Mouse (Mus musculus) CH12.LX (cell line): ENCODE results near the gene Hmga1b. TPM values are rescaled to one million over a fixed set of nuclear protein-coding genes. Genes with fewer than 3 reads are reported as not detected.

ENCODE experiments used
- DNase-seq: peaks from one replicate; pipeline ENCODE4 v3.0.0-alpha.2; 2013; ENCODE audit errors: extremely low read depth
- H3K27ac ChIP-seq: 2 replicates; pipeline ENCODE4 v1.5.1; 2012; ENCODE audit warnings: low read depth, mild to moderate bottlenecking, control low read depth, moderate library complexity; ENCODE audit not compliant: insufficient read depth
- H3K27me3 ChIP-seq: replicated peaks from 2 replicates; pipeline ENCODE3; 2012; ENCODE audit warnings: inconsistent platforms
- H3K36me3 ChIP-seq, 2 experiments: replicated peaks in 1 of 2; 2 replicates each; pipeline versions ENCODE3 to v1.6.1; 2012; ENCODE audit warnings: inconsistent platforms in 1 of 2, low read length in 1 of 2, mild to moderate bottlenecking in 1 of 2, mixed read lengths in 1 of 2, moderate library complexity in 1 of 2; ENCODE audit not compliant: control insufficient read depth in 1 of 2, insufficient read depth in 1 of 2
- H3K4me1 ChIP-seq, 2 experiments: 2 replicates each; pipeline ENCODE4 v1.6.1; 2012; ENCODE audit warnings: inconsistent platforms in 1 of 2, moderate library complexity in 1 of 2; ENCODE audit not compliant: insufficient read depth in 2 of 2, control insufficient read depth in 1 of 2
- H3K4me2 ChIP-seq: 2 replicates; pipeline ENCODE4 v1.6.1; 2012; ENCODE audit warnings: low read depth, mild to moderate bottlenecking, control low read depth; ENCODE audit not compliant: poor library complexity, insufficient read depth, severe bottlenecking
- H3K4me3 ChIP-seq, 3 experiments: fragments of 150-350 bp in 1 of 3; sonication (generic) in 1 of 3; replicated peaks in 1 of 3; 2 replicates each; pipeline versions ENCODE3 to v1.5.1; 2011 to 2012; ENCODE audit warnings: low read depth in 2 of 3, low read length in 2 of 3, mild to moderate bottlenecking in 2 of 3, moderate library complexity in 2 of 3, control low read depth in 1 of 3, improper control_type of control experiment in 1 of 3, inconsistent platforms in 1 of 3, mixed read lengths in 1 of 3; ENCODE audit not compliant: poor library complexity in 1 of 3
- H3K79me2 ChIP-seq: replicated peaks from 2 replicates; pipeline ENCODE4 v1.6.1; 2012; ENCODE audit warnings: mild to moderate bottlenecking, moderate library complexity; ENCODE audit not compliant: control insufficient read depth, poor library complexity, insufficient read depth, severe bottlenecking; ENCODE audit errors: extremely low read depth
- H3K9ac ChIP-seq: 2 replicates; pipeline ENCODE4 v1.6.1; 2012; ENCODE audit warnings: low read depth, mild to moderate bottlenecking, control low read depth, moderate library complexity; ENCODE audit not compliant: insufficient read depth
- H3K9me3 ChIP-seq: replicated peaks from 2 replicates; pipeline ENCODE3; 2012; ENCODE audit warnings: low read length, inconsistent platforms, mixed read lengths
- CHD1 ChIP-seq: IDR thresholded peaks from 2 replicates; pipeline ENCODE4 v1.6.1; 2012; ENCODE audit warnings: low read depth, low read length, improper control_type of control experiment, inconsistent platforms
- CHD2 ChIP-seq: IDR thresholded peaks from 2 replicates; pipeline ENCODE4 v1.6.1; 2011; ENCODE audit warnings: low read length, improper control_type of control experiment
- CTCF ChIP-seq, 2 experiments: IDR thresholded peaks in 1 of 2; conservative IDR thresholded peaks in 1 of 2; 2 replicates each; pipeline ENCODE4 v1.5.1; 2011 to 2012; ENCODE audit warnings: low read depth in 2 of 2, low read length in 2 of 2, improper control_type of control experiment in 1 of 2, inconsistent platforms in 1 of 2, mild to moderate bottlenecking in 1 of 2, moderate library complexity in 1 of 2
- ETS1 ChIP-seq: conservative IDR thresholded peaks from 2 replicates; pipeline ENCODE4 v1.6.1; 2012; ENCODE audit warnings: low read depth, mild to moderate bottlenecking, inconsistent platforms, low read length, improper control_type of control experiment, moderate library complexity
- GABPA ChIP-seq: IDR thresholded peaks from 2 replicates; pipeline ENCODE4 v1.6.1; 2012; ENCODE audit warnings: low read depth, low read length, improper control_type of control experiment, inconsistent platforms; ENCODE audit not compliant: insufficient replicate concordance
- HCFC1 ChIP-seq: IDR thresholded peaks from 2 replicates; pipeline ENCODE4 v1.6.1; 2012; ENCODE audit warnings: low read depth, mild to moderate bottlenecking, inconsistent platforms, low read length, improper control_type of control experiment
- JUN ChIP-seq: IDR thresholded peaks from 2 replicates; pipeline ENCODE4 v1.6.1; 2011; ENCODE audit warnings: low read depth, mild to moderate bottlenecking, low read length, improper control_type of control experiment, moderate library complexity; ENCODE audit not compliant: insufficient read depth
- MAFK ChIP-seq: IDR thresholded peaks from 2 replicates; pipeline ENCODE4 v1.6.1; 2011; ENCODE audit warnings: low read length, improper control_type of control experiment; ENCODE audit not compliant: insufficient replicate concordance
- MAX ChIP-seq: IDR thresholded peaks from 2 replicates; pipeline ENCODE4 v1.6.1; 2011; ENCODE audit warnings: low read length, improper control_type of control experiment
- MXI1 ChIP-seq: IDR thresholded peaks from 2 replicates; pipeline ENCODE4 v1.6.1; 2011; ENCODE audit warnings: mild to moderate bottlenecking, low read depth, low read length, improper control_type of control experiment
- MYC ChIP-seq: IDR thresholded peaks from 2 replicates; pipeline ENCODE4 v1.6.1; 2011; ENCODE audit warnings: low read depth, mild to moderate bottlenecking, improper control_type of control experiment, low read length
- POLR2A ChIP-seq: IDR thresholded peaks from 2 replicates; pipeline ENCODE4 v1.6.1; 2011; ENCODE audit warnings: low read depth, mild to moderate bottlenecking, improper control_type of control experiment, low read length
- ZKSCAN1 ChIP-seq: IDR thresholded peaks from 2 replicates; pipeline ENCODE4 v1.6.1; 2012; ENCODE audit warnings: low read depth, inconsistent platforms, low read length, improper control_type of control experiment, borderline replicate concordance
- ZMIZ1 ChIP-seq: IDR thresholded peaks from 2 replicates; pipeline ENCODE4 v1.6.1; 2012; ENCODE audit warnings: low read depth, mild to moderate bottlenecking, inconsistent platforms, low read length, improper control_type of control experiment
- ZNF384 ChIP-seq: IDR thresholded peaks from 2 replicates; pipeline ENCODE4 v1.6.1; 2012; ENCODE audit warnings: low read depth, low read length, improper control_type of control experiment, inconsistent platforms
- dilution Hi-C: fragments of 300-500 bp; cut with MboI; formaldehyde crosslinking; loops from 2 replicates; pipeline ENCODE4 v1.14.3; 2020; ENCODE audit warnings: low sequenced_read_pairs; ENCODE audit not compliant: extremely low pct_unique_long_range_greater_than_20kb, extremely low pct_ligation_motif_present
- in situ Hi-C: fragments of 300-500 bp; cut with MboI; formaldehyde crosslinking; loops from 3 replicates; pipeline ENCODE4 v1.14.3; 2019; ENCODE audit warnings: low sequenced_read_pairs, low pct_ligation_motif_present, low pct_unique_long_range_greater_than_20kb, mixed read lengths
- polyA plus RNA-seq: library from polyadenylated mRNA; unstranded; fragments of >175 nt; gene quantifications from 2 replicates; pipeline ENCODE4 v1.2.1, GENCODE M21; 2012; ENCODE audit warnings: low read depth; ENCODE audit not compliant: insufficient read length
- total RNA-seq, 2 experiments: library from RNA; depleted of rRNA; stranded (reverse); fragments of 300-350 nt in 1 of 2; fragments of >200 nt in 1 of 2; gene quantifications; 2 replicates each; pipeline ENCODE4 v1.2.3; 2012 to 2014

Hmga1b gene
- total and polyA plus RNA-seq, 3 experiments: 126 to 414 (median 167) TPM

DNA sequence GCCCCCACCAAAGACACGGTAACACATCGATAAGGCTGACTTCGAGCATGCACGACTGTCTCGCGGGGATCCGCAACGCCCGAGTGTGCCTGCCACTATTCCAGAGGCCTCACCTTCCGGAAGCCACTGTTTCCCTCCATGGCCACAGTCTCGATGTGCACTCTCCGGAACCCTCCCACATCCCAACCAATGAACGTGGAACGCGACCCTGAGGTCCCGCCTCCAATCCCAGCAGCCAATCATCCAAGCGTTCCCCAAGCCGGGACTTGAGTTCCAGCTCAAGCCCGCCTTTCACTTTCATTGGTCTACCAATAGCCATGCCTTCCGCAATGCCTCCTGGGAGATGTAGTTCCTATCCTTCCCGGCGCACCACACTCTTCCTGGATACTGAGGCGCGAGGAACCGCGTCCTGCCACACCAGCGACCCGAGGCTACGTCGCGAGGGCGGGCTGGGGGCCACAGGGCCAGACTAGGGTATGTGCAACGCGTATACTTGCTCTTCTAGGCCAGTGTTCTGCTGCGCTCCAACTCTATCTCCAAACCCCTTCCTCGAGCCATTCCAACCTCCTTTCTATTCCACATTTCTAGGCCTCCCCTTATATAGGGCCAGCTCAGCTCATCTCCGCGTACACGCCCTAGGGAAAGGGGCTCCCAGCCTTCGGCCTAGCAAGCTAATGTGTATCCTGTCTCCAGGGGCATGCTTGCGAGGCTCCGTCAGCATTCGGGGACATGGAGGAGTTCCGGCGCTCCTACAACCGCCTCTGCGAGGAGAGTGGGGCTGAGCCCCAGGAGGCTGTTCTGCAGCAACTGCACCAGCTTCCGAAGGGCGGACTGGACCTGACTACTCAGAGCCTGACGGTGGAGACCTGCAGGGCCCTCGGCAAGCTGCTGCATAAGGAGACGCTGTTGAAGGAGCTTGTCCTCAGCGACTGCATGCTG, 48.7 kb upstream of the Hmga1b start, which contains the start of the genes Cenpx and Lrrc45 (continued):
- no peak for TF ChIP-seq MAFK
- TF ChIP-seq MAX: peak; percentile 92
- peak; percentile 100 for TF ChIP-seq HCFC1
- no peak for TF ChIP-seq ZNF384
- peak; percentile 62; the same call in 1 of the 2 replicates for TF ChIP-seq MXI1
- TF ChIP-seq ETS1: no peak
- peak; percentile 88; the same call in 1 of the 2 replicates for TF ChIP-seq GABPA
- no peak for TF ChIP-seq CHD1
- TF ChIP-seq, all 38 proteins: peak for 20

DNA sequence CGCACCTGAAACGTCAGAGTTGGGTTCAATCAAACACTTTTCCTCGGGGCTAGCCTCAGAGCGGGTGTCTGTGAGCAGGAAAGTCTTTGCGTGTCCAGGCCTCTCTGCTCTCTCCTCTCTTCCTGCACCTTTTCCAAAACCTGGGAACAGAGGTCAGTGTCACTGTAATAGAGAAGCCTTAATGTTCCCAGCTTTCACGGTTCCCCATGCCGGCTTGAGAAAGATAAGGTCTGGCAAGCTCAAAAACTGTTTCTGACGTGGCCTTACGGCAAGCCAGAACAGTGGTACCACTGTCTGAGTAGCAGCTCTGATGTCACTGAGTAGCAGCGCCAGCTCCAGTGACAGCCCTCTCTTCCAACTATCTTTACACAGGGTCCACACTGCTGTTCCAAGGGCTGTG, 48.0 kb upstream of the Hmga1b start:
- H3K4me1 ChIP-seq: peaks cover 12 to 29% of the 10 kb centered on the region in 2 experiments
- H3K36me3 ChIP-seq: peaks cover 55 to 80% of the 10 kb centered on the region in 2 experiments
- no peaks in the 10 kb centered on the region for H3K27me3 ChIP-seq
- dilution Hi-C loops (no loop called here), in situ Hi-C loops (no loop called here)
- DNase-seq: no peak
- no peak; the same call in 1 of the 2 replicates for TF ChIP-seq ZMIZ1
- H3K9ac ChIP-seq: peak overlapping the region; percentile 59
- peak overlapping the region; percentile 41 for H3K4me2 ChIP-seq
- H3K79me2 ChIP-seq: no peaks in the 10 kb centered on the region
- H3K4me3 ChIP-seq: peak overlapping the region; percentile 70 to 95 (median 80)
- H3K27ac ChIP-seq: no peak overlapping the region
- H3K9me3 ChIP-seq: no peaks in the 10 kb centered on the region

DNA sequence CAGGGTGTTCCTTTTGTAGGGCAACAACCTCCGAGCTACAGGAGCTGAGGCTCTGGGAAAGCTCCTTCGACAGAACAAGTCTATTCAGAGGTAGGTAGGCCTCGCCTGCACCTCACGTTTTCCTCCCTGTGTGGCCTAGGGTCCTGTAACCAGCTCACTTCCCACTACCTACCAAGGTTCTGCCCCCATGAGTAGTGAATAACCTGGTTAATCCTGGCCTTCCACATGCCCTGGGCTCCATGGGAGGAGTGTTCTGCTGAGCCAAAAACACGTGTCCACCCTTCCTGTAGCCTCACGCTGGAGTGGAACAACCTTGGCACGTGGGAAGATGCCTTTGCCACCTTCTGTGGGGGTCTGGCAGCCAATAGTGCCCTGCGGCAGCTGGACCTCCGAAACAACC, 47.5 kb upstream of the Hmga1b start:
- Histone ChIP-seq H3K9ac (no peak overlapping the region), H3K4me2 (no peak overlapping the region), H3K4me1 (peaks cover 12 to 29% of the 10 kb centered on the region in 2 experiments), H3K27me3 (no peaks in the 10 kb centered on the region), H3K27ac (no peak overlapping the region), H3K4me3 (no peak overlapping the region), H3K9me3 (no peaks in the 10 kb centered on the region), H3K36me3 (peaks cover 56 to 80% of the 10 kb centered on the region in 2 experiments), H3K79me2 (no peaks in the 10 kb centered on the region)
- TF ChIP-seq MAFK: no peak
- no peak for TF ChIP-seq POLR2A
- no peak for TF ChIP-seq ZKSCAN1
- TF ChIP-seq CTCF (conservative IDR thresholded peaks at IDR 0.05 in 1 of 2, IDR thresholded peaks at IDR 0.05 in 1 of 2; ENCODE audit: low read depth in 2 of 2, low read length in 2 of 2): no peak
- TF ChIP-seq JUN: no peak
- TF ChIP-seq HCFC1: no peak
- no peak for TF ChIP-seq MYC
- TF ChIP-seq CHD2: no peak
- DNase-seq: no peak
- in situ Hi-C loops (no loop called here), dilution Hi-C loops (no loop called here)
